Mouse (Mus musculus) left cerebral cortex, adult 2 months (tissue): ENCODE measurements around the gene Padi2. TPM values are rescaled to one million over a fixed set of nuclear protein-coding genes. Genes with fewer than 3 reads are reported as not detected.
A peak's percentile ranks its signal among the peaks of the same experiment; 100 is the strongest.

Experiments
- DNase-seq, 2 experiments: peaks; one replicate each; pipeline ENCODE4 v3.0.0; 2021 to 2022; ENCODE audit warnings: low spot score in 2 of 2, mixed read lengths in 1 of 2; ENCODE audit errors: extremely low spot score in 1 of 2
- H3K27ac ChIP-seq: fragments of 200-600 bp; 2 replicates; pipeline ENCODE4 v1.8.1; 2022
- H3K4me3 ChIP-seq: fragments of 200-600 bp; 2 replicates; pipeline ENCODE4 v1.8.1; 2022
- CTCF ChIP-seq: fragments of 200-600 bp; IDR thresholded peaks from 2 replicates; pipeline ENCODE4 v1.8.1; 2022; ENCODE audit warnings: antibody characterized with exemption, mild to moderate bottlenecking, moderate library complexity
- intact Hi-C: fragments of 180-260 bp; cut with DNase I; formaldehyde crosslinking; loops from one replicate; pipeline ENCODE4 v1.15.1; 2025
- total RNA-seq, 2 experiments: library from RNA; stranded (reverse); gene quantifications; 2 replicates each; pipeline ENCODE4 v1.2.3; 2021

Gene Padi2
- total RNA-seq, 2 experiments from 2014 or later, result 10.2 to 11.6 TPM

DNA sequence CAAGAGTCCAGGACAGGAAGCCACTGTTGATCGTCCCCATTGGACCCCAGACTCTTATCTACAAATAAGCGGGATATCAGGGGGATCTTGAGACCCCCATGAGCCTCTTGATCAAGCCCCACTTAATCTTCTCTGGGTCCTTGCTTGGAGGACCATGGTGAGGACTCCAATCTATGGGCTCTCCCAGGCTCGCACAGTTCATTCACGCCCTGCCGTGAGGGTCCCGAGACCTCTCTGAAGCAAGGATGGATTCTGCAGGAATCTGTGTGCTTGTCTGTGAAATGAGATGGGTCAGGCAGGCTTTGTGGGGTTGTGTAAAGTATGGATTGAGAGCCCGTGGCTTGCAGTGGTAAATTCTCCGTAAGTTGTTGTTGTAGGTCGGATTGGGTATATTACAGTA, 5.3 kb downstream of the Padi2 start:
- Histone ChIP-seq H3K27ac (no peak overlapping the region), H3K4me3 (no peak overlapping the region)
- TF ChIP-seq CTCF, result no peak
- DNase-seq, result no peak
- intact Hi-C loops, result no loop called here

- intact Hi-C loops, result no loop called here
- Histone ChIP-seq H3K4me3 (no peak overlapping the region), H3K27ac (no peak overlapping the region)
- TF ChIP-seq CTCF, result no peak
- DNase-seq, result no peak
Observed at GRCm38 (mm10) chr4:140912271-140912833, 6.2 kb downstream of the Padi2 start.

GRCm38 (mm10) chr4:140913565-140913964, 7.4 kb downstream of the Padi2 start:
- DNase-seq, result no peak
- TF ChIP-seq CTCF, result no peak
- intact Hi-C loops, result no loop called here
- Histone ChIP-seq H3K4me3 (no peak overlapping the region), H3K27ac (no peak overlapping the region)

DNA sequence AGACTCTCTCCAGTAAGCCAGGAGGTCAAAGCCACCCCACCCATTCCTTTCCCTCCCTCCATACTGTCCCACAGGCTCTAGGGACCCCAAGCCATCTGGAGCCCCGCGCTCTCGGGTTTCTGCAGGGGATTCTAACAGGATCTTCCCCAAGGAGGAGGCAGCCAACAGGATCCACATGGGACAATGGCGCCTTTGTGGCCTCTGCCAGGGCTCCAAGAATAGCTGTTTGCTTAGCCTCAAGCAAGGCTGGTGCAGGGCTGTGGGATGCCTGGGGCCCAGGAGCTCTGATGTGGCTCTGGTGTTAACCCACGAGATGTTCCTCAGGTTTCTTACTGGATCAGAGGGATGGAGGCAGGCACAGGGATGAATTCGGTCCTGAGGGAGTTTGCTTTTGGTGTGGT, 8.6 kb downstream of the Padi2 start:
- DNase-seq, result no peak
- Histone ChIP-seq H3K27ac (peak overlapping the region; percentile 66), H3K4me3 (no peak overlapping the region)
- no peak for TF ChIP-seq CTCF
- intact Hi-C loops, result no loop called here

DNA sequence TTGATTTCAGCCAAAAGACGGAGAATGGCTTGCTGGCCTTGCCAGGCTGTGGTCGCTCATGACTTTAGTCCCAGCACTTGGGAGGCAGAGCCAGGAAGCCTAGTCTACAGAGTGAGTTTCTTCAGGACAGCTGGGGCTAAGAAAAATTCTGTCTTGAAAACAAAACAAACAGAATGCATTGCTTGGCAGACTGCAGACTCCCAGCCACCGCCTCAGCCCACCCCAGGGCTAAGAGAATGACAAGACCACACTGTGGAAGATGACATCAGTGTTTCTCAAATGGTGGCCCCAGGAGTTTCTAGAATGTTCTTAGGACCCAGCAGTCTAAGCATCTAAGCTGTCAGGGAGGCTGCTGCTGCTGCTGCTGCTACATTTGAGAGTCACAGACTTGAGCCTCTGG, 9.1 kb downstream of the Padi2 start:
- intact Hi-C loops, result no loop called here
- no peak overlapping the region for H3K4me3 ChIP-seq
- H3K27ac ChIP-seq, result peak overlapping the region; percentile 66
- no peak for TF ChIP-seq CTCF
- no peak for DNase-seq

GRCm38 (mm10) chr4:140916296-140916695, 10.2 kb downstream of the Padi2 start:
- intact Hi-C loops, result no loop called here
- H3K27ac ChIP-seq, result no peak overlapping the region
- DNase-seq, result no peak
- no peak overlapping the region for H3K4me3 ChIP-seq
- TF ChIP-seq CTCF, result no peak

DNA sequence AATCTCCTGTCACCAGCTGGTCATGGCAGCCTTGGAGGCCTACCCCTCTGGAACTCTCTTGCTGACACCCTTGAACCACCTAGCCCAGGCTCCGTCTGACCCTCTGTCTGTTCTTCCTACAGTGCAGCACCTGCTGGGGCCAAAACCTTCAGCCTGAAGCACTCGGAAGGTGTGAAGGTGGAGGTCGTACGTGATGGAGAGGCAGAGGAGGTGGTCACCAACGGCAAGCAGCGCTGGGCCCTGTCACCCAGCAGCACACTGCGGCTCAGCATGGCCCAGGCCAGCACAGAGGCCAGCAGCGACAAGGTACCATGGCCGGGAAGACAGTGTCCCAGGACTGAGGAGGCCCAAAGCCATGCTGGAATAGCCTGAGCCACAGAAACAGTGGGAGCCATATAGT, 11.3 kb downstream of the Padi2 start:
- H3K27ac ChIP-seq, result no peak overlapping the region
- DNase-seq, result no peak
- intact Hi-C loops, result no loop called here
- no peak overlapping the region for H3K4me3 ChIP-seq
- no peak for TF ChIP-seq CTCF

DNA sequence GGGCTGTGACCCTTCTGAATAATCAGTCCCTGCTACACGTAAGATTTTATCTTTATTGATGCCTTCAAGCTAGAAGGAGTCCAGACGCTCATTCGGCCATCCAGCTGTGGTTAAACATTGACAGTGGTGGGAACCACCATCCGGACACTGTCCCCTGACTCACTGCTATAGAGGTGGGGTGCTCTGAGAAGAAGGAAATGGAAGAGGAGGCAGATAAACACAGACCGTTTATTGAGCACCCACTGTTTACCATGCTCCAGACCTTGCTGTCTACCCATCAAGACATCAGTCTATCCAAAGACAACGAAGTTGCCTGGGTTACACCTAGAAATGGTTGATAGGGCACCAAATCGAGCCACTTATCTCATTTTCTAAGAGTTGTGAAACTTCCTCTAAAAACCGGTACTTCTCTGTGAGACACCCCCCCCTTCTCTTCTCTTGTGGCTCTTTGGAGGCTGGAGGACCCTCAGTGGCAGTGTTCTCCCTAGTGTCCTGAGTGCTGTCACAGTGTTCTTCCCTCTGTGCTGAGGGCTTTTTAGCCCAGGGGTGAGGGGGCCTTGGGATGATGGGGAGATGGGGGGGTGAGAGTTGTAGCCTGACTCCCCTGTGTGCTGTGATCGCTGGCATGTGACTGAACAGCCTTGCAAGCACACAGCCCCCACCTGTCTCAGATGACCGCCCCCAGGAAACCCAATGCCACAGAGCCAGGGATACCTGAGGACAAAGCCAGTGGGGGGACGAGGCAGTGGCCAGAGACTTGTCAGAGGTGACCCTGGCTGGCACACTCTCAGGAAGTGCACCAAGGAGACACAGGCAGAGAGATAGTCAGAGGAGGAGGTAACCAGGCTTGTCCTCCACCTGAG, 14.1 kb downstream of the Padi2 start:
- no peak overlapping the region for H3K4me3 ChIP-seq
- H3K27ac ChIP-seq, result no peak overlapping the region
- intact Hi-C loops, result no loop called here
- TF ChIP-seq CTCF, result no peak
- DNase-seq, result no peak

GRCm38 (mm10) chr4:140922508-140922907, 16.4 kb downstream of the Padi2 start:
- no peak for TF ChIP-seq CTCF
- Histone ChIP-seq H3K27ac (no peak overlapping the region), H3K4me3 (no peak overlapping the region)
- DNase-seq, result no peak
- intact Hi-C loops, result no loop called here

- no peak overlapping the region for H3K4me3 ChIP-seq
- no peak for DNase-seq
- no peak for TF ChIP-seq CTCF
- intact Hi-C loops, result no loop called here
- H3K27ac ChIP-seq, result no peak overlapping the region
Observed at GRCm38 (mm10) chr4:140925648-140926047, 19.5 kb downstream of the Padi2 start.

DNA sequence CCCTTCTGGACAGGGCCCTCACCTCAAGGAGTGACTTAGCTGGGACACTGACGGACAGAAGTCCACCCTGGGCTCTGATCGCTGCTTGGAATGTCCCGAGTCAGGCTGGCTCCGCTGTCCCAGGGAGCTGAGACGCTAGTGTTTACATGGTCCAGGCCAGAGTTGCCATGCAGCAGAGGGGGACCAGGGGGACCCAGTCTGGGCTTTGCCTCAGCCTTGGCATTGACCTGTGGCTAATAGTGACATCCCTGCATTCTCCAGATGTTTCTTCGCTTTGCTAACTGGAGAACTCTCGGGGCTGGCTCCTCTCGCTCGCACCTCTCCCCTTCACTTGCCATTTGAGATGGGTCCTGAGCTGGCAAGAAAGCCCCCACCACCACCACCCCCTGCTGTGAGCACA, 22.2 kb downstream of the Padi2 start:
- intact Hi-C loops, result no loop called here
- TF ChIP-seq CTCF, result no peak
- Histone ChIP-seq H3K4me3 (no peak overlapping the region), H3K27ac (no peak overlapping the region)
- no peak for DNase-seq

- intact Hi-C loops, result no loop called here
- Histone ChIP-seq H3K4me3 (no peak overlapping the region), H3K27ac (peak overlapping the region; percentile 75; the same call in 1 of the 2 replicates)
- peak; percentile 41 to 53 for DNase-seq
- TF ChIP-seq CTCF, result no peak
Observed at GRCm38 (mm10) chr4:140929745-140930144, 23.6 kb downstream of the Padi2 start.
